Mouse (Mus musculus) T-helper 17 cell (primary cell): ENCODE measurements around the gene Eva1b.
"Not testable (repeated sequence)": the region's sequence is repeated elsewhere in the genome, so short reads cannot be mapped to it uniquely, and the experiment has no call there.

Experiments
- in situ Hi-C, 2 experiments: fragments of 300-600 bp; cut with MboI, MseI; formaldehyde crosslinking; loops; 1 replicate in 1 of 2; 2 replicates in 1 of 2; pipeline ENCODE4 v1.15.1; 2025; ENCODE audit warnings: high pct_unique_total_duplicates in 2 of 2

Gene Eva1b

DNA sequence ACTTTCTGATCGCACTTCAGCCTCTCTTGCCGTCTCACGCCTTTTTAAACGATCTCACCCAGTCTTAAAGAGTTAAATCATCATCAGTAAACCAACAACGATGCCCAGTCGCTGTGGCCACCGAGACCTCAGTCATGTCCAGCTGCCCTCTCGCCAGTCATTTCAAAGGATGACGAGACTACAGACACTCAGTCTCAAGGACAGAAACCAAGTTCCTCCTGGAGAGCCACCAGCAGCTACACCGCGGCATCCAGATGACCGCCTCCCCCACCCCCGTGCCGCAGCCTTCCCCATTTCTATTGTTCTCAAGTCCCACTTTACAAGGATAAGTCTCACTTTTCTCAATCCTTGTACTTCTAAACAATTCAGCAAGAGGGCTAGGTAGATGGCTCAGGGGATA is 5.3 kb downstream of the Eva1b start:
- in situ Hi-C loops: loop anchor here (5.0 to 25.0 kb wide), 2 partner anchors 66 to 1084 kb away; partner anchors contain the start of gene Smim12 (in 1 of the 2)

DNA sequence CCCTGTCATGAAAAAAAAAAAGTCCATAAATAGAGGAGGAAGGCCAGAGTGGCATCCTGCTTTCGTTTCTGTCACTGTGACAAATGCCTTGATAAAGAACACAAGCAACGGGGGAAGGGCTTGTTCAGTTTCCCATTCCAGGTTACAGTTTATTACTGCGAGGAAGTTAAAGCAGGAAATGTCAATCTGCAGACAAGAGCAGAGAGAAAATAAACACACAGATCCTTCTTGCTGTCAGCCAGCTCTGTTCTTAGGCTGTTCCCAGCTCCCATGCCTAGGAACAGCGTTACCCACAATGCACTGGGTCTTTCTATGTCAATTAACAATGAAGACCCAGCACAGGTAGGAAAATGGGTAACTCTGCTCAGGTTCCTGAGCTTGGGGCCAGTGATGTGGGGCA is 7.6 kb downstream of the Eva1b start:
- in situ Hi-C loops: loop anchor here in 1 of 2 experiments (25.0 kb wide), 1 partner anchor 1082 kb away; the partner anchor contains the start of gene Smim12

DNA sequence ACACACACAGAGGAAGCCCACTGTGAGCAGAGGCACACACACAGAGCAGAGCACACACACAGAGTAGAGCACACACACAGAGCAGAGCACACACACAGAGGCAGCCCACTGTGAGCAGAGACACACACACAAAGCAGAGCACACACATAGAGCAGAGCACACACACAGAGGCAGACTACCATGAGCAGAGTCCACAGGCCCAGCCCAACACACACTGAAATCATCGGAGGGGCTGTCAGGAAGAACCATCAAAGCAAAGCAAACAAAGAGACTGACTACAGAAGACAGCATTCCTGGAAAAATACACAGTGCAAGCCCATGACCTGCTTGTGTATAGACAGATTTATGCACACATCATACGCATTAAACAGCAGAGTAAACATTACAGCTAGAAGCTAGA is 8.3 kb downstream of the Eva1b start:
- in situ Hi-C loops: loop anchor here in 1 of 2 experiments (25.0 kb wide), 1 partner anchor 1081 kb away; the partner anchor contains the start of gene Smim12

DNA sequence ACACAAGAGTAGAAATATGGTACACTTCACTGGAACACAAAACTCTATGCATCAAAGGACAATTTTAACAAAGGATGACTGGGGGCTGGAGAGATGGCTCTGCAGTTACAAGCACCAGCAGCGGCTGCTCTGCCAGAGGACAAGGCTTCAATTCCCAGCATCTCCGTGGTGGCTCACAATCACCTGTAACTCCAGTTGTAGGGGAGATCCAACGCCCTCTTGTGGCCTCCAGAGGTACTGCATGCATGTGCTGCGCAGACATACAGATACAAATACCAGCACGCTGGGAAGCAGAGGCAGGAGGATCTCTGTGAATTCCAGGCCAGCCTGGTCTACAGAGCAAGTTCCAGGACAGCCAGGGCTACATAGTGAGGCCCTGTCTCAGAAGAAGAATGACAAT is 9.1 kb downstream of the Eva1b start:
- in situ Hi-C loops: loop anchor here in 1 of 2 experiments (25.0 kb wide), 1 partner anchor 1081 kb away; the partner anchor contains the start of gene Smim12

DNA sequence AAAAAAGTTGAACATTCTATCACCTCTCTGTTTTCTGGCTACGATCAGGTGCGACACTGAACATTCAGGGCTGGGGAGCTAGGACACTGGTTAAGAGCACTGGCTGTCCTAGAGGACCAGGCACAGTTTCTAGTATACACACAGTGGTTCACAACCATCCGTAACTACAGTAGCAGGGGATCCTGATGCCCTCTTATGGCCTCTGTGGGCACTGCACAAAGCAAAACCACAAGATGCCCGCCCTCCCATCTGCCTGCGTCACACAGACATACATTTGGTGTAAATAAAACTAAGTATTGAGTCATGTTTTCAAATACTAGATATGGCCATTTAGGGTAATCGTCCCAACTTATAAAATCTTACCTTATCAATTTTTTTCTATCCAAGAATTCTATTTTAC is 10.0 kb downstream of the Eva1b start:
- in situ Hi-C loops: loop anchor here in 1 of 2 experiments (25.0 kb wide), 1 partner anchor 1080 kb away; the partner anchor contains the start of gene Smim12

DNA sequence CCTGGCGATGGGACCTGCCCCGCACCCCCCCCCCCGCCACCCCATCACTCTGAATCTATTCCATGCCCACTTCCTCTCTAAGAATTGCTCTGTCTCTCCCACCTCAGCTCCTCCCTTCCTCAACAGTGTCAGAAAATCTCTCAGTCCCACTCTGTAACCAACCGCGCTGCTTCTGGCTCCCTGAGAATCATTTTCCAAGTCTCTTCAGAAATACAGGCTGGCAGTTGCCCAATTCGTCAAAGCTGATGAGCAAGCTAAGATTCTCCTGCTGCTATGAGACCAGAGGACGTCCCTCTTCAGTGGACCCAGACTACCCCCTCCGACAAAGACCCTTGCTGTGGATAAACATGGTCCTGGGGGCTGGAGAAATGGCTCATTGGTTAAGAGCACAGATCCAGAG is 11.9 kb downstream of the Eva1b start:
- in situ Hi-C loops: loop anchor here in 1 of 2 experiments (25.0 kb wide), 1 partner anchor 1078 kb away; the partner anchor contains the start of gene Smim12

DNA sequence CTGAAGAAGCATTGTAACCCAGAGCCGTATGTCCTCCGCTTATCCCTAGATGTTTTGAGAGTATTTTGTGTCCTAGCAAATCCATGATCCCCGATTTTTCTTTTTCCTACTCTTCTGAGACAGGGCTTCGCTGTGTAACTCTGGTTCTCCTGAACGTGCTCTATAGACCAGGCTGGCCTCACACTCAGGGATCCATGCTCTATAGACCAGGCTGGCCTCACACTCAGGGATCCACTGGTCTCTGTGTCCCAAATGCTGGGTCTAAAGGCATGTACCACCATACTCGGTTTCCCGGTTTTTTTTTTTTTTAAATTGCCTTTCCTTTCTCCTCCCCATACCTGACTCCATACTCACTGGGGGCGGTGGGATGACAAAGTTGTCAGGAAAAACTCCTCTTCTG is 13.4 kb downstream of the Eva1b start:
- in situ Hi-C loops: loop anchor here in 1 of 2 experiments (25.0 kb wide), 1 partner anchor 1076 kb away; the partner anchor contains the start of gene Smim12

DNA sequence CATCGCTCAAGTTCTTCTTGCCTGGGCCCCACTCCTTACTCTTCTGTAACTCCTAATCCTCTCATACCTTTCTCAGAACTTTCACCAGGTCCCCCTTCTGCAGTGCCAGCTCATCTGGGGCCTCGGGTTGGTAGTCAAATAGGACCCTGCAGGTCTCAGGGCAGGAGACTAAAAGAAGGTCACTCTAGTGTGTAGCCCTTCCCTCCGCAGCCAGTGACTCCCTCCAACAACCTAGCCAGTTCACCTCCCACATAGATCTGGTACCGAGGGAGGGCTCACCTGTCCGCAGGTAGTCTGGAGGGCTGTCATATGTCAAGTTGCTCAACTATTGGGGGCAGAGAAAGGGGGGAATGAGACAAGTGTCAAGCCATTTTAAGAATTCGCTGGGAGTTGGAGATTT is 13.9 kb downstream of the Eva1b start:
- in situ Hi-C loops: loop anchor here in 1 of 2 experiments (25.0 kb wide), 1 partner anchor 1076 kb away; the partner anchor contains the start of gene Smim12

DNA sequence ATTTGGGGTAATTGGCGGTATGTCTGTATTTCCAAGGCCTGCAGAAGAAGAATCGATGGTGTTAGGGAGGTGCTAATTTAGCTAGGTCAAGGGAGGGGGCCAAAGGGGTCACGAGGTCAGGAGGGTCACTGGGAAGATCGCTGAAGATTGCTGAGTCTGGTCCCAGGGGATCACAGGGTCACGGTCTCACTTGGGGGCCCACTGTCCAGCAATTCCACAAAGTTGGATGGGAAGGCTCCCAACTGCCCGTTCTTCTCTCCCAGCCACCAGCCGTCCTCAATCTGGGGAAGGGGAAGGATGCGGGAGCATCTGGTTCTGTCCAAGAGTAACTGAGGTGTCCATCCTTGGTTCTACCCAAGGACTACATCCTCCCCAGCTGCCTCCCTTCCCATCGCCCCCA is 14.4 kb downstream of the Eva1b start:
- in situ Hi-C loops: loop anchor here in 1 of 2 experiments (25.0 kb wide), 1 partner anchor 1075 kb away; the partner anchor contains the start of gene Smim12

DNA sequence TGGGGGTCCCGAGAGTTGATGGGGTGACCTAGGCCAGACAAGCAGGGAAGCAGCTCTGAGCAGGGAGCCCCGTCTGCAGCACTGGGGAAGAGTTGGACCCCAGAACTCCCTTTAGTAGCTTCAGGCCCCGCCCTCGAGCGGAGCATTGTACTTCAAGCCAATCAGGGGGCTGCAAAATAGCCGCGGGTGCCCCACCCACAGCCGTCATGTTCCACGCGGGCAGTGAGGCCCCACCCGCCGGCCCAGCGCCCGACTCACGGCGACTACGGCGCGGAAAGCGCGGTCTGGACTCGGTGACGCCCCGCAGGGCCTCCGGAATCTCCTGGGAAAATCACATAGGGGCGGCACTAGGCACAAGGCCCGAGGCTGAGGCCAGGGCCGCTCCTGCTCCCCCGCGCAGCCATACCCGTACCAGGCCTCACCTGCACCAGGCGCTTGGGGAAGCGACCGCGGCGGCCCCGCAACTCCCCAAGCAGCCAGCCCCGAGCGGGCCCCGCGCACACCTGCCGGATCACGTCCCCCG is 15.1 kb downstream of the Eva1b start:
- in situ Hi-C loops: loop anchor here in 1 of 2 experiments (25.0 kb wide), 1 partner anchor 1075 kb away; the partner anchor contains the start of gene Smim12

DNA sequence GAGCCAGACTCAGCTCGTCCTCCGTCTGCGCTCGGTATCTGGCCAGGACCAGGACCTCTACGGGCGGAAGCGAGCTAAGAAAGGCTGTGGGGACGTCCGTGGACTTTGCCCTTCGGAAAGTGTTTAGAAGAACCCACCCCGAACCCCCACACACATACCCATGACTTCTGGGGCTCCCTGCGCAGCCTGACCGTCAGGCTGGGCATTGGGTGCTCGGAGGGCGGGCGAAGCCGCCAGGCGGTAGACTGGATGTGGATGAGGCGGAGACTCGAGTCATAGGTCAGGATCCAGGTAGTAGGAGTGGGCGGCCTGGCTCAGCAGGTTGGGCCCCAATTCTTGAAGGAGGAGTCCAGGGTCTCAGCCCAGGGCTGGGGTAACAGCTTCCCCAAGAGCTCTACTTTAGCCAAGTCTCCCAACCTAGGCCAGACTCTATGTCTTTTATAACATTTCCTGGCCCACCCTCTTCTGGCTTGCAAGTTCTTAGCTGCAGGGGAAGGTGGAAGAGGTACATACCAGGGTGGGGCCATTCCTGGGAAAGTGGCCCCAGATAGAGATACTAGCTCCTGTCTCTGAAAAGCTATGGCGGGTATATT is 15.6 kb downstream of the Eva1b start, which contains the start of gene Sh3d21:
TSS of gene Sh3d21 (minus strand) at position 425 of the 593 bp plus-strand sequence.
- in situ Hi-C loops: loop anchor here in 1 of 2 experiments (25.0 kb wide), 1 partner anchor 1074 kb away; the partner anchor contains the start of gene Smim12

DNA sequence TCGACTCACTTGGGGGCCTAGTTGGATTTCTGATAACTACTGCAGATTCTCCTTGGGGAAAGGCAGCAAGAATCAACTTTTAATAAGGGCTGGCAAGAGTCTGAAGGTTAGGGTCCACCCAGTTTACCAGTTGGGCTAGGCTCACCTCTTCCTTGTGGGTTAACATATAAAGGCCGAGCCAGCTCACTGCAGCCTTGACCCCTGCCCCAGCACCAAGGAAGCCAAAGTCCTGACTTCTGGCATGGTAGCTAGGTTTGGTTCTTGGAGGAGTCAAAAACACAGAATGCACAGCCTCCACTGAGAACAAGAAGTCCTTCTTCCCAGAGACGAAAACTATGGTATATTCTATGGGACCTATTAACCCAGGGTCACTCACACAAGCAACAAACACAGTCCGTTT is 16.1 kb downstream of the Eva1b start:
- in situ Hi-C loops: loop anchor here in 1 of 2 experiments (25.0 kb wide), 1 partner anchor 1074 kb away; the partner anchor contains the start of gene Smim12

DNA sequence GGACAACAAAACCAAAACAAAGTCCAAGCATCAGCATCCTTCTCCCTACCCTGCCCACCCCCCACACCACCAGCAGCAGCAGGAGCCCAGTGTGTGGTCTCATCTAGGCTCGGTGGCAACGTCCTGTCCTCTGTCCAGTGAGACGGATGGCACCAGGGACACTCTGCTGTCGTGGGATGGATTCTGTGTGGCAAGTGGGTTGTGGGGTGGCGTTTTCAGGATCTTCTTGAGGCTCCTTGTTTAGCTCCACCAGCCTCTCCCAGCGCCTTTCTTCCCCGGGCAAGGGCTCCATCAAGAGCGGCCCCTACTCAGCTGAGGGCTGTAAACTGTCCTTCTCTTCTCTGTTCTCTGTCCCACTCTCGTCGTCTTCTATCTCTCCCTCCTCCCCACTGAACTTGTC is 17.5 kb downstream of the Eva1b start:
- in situ Hi-C loops: loop anchor here in 1 of 2 experiments (25.0 kb wide), 1 partner anchor 1072 kb away; the partner anchor contains the start of gene Smim12

DNA sequence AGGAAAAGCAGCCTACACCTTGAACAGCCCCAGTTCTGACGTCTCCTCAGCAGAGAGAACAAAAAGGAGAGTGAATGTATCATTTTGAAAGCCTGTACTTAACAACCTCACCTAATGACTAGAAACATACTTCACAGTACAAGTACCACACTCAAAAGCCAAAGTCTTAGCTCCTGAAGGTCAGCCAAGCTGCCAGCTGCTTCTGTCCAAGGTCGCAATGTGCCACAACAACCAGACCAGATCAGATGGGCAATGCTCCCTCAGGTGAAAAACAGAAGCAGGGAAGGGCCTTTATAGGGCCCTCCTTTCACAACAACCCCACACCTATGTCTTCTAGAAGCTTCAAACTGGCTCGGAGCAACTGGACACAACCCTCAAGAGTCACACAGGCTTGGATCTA is 18.5 kb downstream of the Eva1b start:
- in situ Hi-C loops: loop anchor here in 1 of 2 experiments (25.0 kb wide), 1 partner anchor 1071 kb away; the partner anchor contains the start of gene Smim12

DNA sequence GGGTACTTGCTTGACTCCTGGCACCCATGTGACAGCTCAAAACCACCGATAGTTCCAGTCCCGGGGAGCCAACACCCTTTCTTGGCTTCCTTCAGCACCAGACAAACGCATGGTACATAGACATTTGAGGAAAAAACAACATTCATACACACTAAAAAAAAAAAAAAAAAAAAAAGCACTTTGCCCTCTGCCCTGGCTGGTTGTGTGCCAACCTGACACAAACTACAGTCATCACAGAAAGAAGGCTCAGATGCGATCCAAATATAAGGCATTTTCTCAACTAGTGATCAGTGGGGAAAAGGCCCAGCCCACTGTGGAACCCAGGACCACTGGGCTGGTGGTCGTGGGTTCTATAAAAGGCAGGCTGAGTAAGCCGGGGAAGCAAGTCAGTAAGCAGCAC is 21.3 kb downstream of the Eva1b start:
- in situ Hi-C loops: loop anchor here in 1 of 2 experiments (25.0 kb wide), 1 partner anchor 1068 kb away; the partner anchor contains the start of gene Smim12

DNA sequence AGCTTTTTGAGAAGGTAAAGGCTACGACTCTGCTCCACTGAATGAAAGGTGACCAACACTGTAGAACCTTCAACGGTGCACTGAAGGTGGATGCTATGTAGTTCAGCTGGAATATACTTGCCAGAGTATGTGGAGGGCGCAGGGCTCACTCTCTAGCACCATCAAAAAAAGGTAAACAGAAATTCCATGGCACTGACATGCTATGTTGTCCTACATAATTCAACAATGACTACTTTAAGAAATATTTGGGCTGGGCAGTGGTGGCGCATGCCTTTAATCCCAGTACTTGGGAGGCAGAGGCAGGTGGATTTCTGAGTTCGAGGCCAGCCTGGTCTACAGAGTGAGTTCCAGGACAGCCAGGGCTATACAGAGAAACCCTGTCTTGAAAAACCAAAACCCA is 23.2 kb downstream of the Eva1b start:
- in situ Hi-C loops: loop anchor here in 1 of 2 experiments (25.0 kb wide), 1 partner anchor 1067 kb away; the partner anchor contains the start of gene Smim12

DNA sequence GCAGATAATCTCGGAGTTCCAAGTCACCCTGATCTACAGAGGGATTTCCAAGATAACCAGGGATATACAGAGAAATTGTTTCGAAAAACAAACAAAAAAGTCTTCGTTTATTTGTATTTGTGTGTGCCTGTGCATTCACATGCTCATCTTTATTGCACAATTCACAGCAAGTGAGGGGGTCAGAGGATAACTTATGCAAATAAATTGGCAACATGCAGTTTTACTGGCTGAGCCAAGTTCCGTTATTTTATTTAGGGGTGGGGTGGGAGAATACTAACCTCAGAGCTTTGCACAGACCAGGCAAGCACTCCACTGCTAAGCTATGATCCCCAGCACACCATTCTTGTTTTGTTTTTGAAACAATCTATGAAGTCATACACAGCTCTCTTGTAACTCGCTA is 26.3 kb downstream of the Eva1b start:
- in situ Hi-C loops: loop anchor here in 1 of 2 experiments (25.0 kb wide), 1 partner anchor 1064 kb away; the partner anchor contains the start of gene Smim12

DNA sequence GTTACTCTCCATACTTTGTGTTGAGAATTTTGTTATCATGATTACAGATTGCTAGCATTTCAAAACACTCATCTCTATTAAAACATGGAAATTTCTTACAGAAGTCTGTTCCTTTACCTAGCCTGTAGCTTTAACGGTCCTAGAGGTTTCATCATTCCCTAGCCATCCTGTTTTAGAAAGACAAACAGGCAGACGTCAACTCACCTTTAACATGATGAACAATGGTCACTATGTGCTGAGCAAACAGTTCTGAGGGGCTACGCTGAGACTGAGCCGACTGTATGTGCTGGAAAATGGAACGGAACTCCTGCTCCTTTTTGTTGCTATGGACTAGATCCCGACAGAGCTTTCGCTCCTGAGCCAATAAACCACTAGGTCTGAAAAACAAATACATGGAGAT is 28.4 kb downstream of the Eva1b start:
- in situ Hi-C loops: not testable (repeated sequence)

DNA sequence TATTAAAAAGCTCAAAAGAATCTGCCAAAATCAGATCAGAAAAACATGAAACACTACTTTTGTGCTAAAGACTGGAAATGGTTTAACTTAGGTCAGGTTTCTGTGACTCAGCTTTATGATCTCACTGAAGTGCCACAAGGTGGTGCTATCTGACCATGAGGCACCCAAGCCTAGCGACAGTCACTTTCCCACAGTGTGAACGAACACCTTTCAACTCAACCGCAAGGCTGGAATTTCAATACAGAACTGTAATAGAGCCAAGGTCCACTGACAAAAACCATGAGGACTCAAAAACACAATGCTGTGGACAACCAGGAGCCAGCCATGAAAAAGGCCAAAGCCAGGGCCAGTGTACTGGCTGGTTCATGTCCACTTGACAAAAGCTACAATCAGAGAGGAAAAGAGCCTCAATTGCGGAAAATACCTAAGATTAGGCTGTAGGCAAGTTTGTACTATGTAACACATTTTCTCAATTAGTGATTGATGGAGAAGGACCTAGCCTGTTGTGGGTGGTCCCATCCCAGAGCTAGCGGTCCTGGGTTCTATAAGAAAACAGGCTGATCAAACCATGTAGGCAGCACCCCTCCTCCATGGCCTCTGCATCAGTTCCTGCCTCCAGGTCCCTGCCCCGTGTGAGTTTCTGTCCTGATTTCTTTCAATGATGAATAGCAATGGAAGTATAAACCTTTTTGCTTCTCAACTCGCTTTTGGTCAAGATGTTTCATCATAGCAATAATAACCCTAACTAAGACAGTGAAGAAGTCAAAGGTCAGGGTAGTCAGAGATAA is 33.8 kb downstream of the Eva1b start:
- in situ Hi-C loops: no loop called here

DNA sequence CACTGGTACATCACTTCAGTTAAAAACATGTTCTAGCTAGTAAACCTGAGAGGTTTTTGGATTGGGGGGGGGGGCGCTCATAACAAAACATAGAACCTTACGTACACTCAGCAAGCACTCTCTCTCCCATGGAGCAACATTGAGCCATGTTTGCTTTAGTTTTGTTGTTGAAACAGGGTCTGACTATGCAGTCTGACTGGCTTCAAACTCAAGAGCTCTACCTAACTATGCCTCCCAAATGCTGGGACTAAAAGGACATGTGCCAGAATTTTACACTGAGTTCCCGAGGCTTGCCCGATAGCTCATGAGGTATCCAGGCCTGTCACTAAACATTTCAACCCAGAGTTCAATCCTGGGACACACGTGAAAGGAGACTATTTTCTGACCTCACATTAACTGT is 35.5 kb downstream of the Eva1b start:
- in situ Hi-C loops: no loop called here

DNA sequence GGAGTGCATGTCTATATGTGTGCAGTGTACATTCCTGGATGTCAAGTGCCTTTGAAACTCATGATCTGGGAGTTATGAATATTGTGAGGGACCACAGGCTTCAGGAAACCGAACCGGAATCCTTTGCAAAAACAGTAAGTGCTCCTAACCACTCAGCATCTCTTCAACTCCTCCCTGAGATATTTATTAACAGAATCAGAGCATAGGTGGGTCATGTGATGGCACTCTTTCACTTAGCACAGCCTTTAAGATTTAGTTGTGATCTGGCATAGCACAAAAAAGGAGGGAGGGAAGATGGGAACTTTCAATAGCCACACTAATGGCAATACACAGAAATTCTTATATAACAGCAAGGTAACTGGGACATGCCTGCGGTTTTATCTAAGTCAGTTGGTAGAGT is 39.6 kb downstream of the Eva1b start:
- in situ Hi-C loops: no loop called here
